Mouse (Mus musculus): ENCODE results near the gene Akr1c13. TPM values are rescaled to one million over a fixed set of nuclear protein-coding genes. Genes with fewer than 3 reads are reported as not detected.
"Not testable (repeated sequence)": the region's sequence is repeated elsewhere in the genome, so short reads cannot be mapped to it uniquely, and the experiment has no call there.

Akr1c13 gene
- polyA plus RNA-seq (2015; fragmentation: Nextera tagmentation; extraction: Ambion mirVana): 6.5 and 9.0 TPM in 2 replicates

DNA sequence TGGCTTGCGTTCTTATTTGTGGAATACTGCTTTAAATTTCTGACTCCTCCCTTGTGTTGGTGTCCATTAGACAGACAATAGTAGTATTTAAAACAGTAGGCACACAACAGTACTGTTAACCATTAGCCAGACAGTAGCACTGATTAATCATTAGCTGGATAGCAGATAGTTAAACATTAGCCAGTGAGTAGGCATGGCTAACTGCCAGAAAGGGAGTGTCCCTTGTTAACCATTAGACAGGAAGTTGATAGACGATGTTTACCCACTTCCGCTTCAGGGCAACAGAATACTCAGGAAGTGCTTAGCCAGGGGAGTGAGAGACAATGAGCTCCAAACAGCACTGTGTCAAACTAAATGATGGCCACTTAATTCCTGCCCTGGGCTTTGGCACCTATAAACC, at the start of gene Akr1c13:
TSS of gene Akr1c13 (plus strand) at position 247 of the 400 bp plus-strand sequence.
- 47% methylated on average over 3 of the region's 3 CpGs for WGBS
- Histone ChIP-seq H3K27ac (replicated peaks) (no peak within 1 kb of the TSS), H3K9ac (no peak within 1 kb of the TSS), H3K9me3 (no peaks in the 10 kb centered on the region), H3K4me3 (no peak within 1 kb of the TSS), H3K4me2 (peak within 1 kb of the TSS; percentile 29), H3K27me3 (no peaks in the 10 kb centered on the region), H3K36me3 (no peaks in the 10 kb centered on the region), H3K4me1 (replicated peaks) (no peaks in the 10 kb centered on the region)
- ATAC-seq (ENCODE audit: low read depth): no peak

DNA sequence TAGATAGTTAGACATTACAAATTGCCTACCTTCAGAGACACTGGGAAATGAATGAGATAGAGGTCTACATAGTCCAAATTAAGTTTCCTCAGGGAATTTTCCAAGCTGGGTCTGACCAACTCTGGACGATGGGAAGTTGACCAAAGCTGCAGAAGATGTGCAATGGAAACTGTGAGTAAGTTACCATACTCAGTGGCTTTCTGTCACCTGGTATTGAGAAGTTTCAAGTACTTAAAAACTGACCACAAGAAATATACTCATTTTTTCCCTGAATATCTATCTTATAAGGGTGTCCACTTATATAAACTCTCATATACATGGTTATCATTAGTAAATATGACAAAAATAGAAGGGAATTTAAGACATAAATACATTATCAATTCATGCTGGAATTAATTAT, 46.7 kb upstream of the Akr1c13 start:
- 79% methylated on average over 1 of the region's 1 CpGs for WGBS

DNA sequence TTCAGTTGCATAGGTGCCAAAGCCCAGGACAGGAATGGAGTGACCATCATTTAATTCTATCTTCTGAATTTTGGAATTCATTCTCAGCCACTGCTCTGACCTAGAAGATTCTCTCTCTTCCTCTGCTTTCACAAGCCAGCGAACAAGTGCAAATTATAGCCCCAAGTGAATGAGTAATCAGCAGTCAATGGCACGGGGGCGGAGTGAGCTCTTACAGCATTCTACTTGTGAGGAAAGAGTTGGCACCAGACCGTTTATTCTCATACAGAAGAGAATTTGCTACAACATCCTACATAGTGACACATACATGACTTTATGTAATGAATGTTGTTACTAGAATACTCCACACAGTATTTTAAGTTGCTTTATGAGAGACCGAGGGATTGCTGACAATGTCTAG, 40.4 kb upstream of the Akr1c13 start, which contains the start of gene Akr1c18:
TSS of gene Akr1c18 (minus strand) at position 137 of the 400 bp plus-strand sequence.
- no peak within 1 kb of the TSS for H3K4me3 ChIP-seq
- H3K9me3 ChIP-seq: no peaks in the 10 kb centered on the region
- no peak within 1 kb of the TSS for H3K4me2 ChIP-seq
- H3K27me3 ChIP-seq: no peaks in the 10 kb centered on the region
- ATAC-seq (ENCODE audit: low read depth): no peak
- no peak within 1 kb of the TSS for H3K27ac ChIP-seq (replicated peaks)
- no peaks in the 10 kb centered on the region for H3K36me3 ChIP-seq
- H3K9ac ChIP-seq: no peak within 1 kb of the TSS
- no peaks in the 10 kb centered on the region for H3K4me1 ChIP-seq (replicated peaks)
- 52% methylated on average over 5 of the region's 5 CpGs for WGBS

More for the DNA sequence above, 46.7 kb upstream of the Akr1c13 start:
- Histone ChIP-seq H3K27me3 (no peaks in the 10 kb centered on the region), H3K4me1 (replicated peaks) (no peaks in the 10 kb centered on the region), H3K4me2 (no peak overlapping the region), H3K27ac (replicated peaks) (no peak overlapping the region), H3K9ac (no peak overlapping the region), H3K9me3 (no peaks in the 10 kb centered on the region), H3K36me3 (no peaks in the 10 kb centered on the region), H3K4me3 (no peak overlapping the region)
- ATAC-seq (ENCODE audit: low read depth): no peak

DNA sequence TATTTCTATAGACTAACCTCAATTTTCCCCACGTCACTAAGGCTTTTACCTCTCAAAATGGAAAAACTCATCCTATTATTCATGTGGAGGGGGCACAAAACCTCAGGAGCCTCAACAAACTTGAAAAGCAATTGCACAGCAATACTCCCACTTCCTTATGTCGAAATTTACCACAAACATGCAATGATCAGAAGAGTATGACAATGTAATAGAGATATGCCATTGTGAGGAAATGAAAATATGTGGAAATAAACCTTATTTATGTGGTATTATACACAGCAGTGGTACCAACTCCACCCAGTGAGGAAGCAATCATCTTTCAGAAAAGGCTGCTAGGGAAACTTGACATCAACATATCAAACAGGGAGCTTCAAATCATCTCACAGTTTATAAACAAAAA, 38.0 kb upstream of the Akr1c13 start:
- Histone ChIP-seq H3K9me3 (no peaks in the 10 kb centered on the region), H3K27me3 (no peaks in the 10 kb centered on the region), H3K4me1 (replicated peaks) (no peaks in the 10 kb centered on the region), H3K36me3 (no peaks in the 10 kb centered on the region), H3K4me2 (no peak overlapping the region), H3K4me3 (no peak overlapping the region), H3K27ac (replicated peaks) (no peak overlapping the region), H3K9ac (no peak overlapping the region)
- ATAC-seq (ENCODE audit: low read depth): no peak
- 74% methylated on average over 2 of the region's 2 CpGs for WGBS

DNA sequence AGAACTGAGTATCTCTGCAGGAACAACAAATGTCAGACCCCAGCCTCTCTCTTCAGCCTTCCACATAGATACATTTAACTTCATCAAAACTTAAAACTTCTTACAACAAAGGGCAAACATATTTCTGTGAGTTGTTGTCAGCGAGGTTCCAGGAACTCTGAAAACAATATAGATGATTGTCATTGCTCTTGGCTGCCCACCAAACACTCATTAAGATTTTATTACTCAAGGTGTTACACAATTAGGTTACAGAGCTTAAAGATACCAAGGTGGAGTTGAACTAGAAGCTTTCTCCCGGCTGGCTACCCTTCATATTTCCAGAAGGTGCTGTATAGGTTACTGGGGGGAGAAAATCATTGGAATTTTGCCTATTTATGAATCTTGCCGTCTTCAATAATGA, 37.4 kb upstream of the Akr1c13 start:
- Histone ChIP-seq H3K36me3 (no peaks in the 10 kb centered on the region), H3K9ac (no peak overlapping the region), H3K27ac (replicated peaks) (no peak overlapping the region), H3K9me3 (no peaks in the 10 kb centered on the region), H3K4me2 (no peak overlapping the region), H3K4me3 (no peak overlapping the region), H3K27me3 (no peaks in the 10 kb centered on the region), H3K4me1 (replicated peaks) (no peaks in the 10 kb centered on the region)
- WGBS: 76% methylated on average over 3 of the region's 3 CpGs
- ATAC-seq (ENCODE audit: low read depth): no peak

DNA sequence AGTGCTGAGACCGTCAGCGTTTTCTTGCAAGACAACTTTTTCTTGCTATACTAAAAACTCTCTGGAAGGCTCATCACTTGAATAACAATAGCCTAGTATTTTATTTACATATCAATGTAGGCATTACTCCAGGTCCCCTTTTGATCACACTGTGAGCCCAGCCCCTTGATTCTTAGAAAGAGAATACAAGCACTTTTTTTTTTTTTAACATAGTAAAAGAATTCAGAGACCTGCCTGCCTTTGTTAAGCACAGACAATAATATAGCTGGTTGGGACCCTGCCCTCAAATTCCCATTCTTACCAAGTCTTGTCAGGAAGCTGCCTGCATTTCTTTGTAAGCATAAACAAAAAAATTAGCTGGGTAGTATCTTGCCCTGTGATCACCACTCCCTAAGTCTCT, 35.7 kb upstream of the Akr1c13 start:
- Histone ChIP-seq H3K4me2 (no peak overlapping the region), H3K27me3 (no peaks in the 10 kb centered on the region), H3K9ac (no peak overlapping the region), H3K9me3 (no peaks in the 10 kb centered on the region), H3K36me3 (no peaks in the 10 kb centered on the region), H3K4me3 (no peak overlapping the region), H3K4me1 (replicated peaks) (no peaks in the 10 kb centered on the region), H3K27ac (replicated peaks) (no peak overlapping the region)
- ATAC-seq (ENCODE audit: low read depth): no peak
- WGBS: 47% methylated on average over 2 of the region's 2 CpGs

DNA sequence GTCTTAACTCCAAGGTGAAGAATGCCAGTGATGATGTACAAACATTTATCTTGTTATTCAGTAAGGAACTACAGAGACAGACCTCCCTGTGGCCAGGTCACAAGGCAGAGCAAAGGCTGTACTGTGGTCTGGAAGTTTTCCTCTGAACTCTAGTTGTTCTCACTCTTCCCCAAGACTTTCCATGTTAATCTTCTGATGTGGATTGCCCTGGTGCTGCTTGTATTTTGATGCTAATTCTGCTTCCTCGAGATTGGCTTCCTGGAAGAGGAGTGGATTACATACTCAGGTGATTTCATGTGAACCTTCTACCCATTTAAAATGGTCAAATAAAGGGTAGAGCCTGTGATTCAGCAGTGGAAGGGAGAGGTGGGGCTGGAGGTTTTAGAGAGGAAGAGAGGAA, 22.9 kb upstream of the Akr1c13 start:
- no peak overlapping the region for H3K27ac ChIP-seq (replicated peaks)
- no peak overlapping the region for H3K9ac ChIP-seq
- no peak overlapping the region for H3K4me3 ChIP-seq
- H3K27me3 ChIP-seq: no peaks in the 10 kb centered on the region
- H3K9me3 ChIP-seq: no peaks in the 10 kb centered on the region
- H3K4me1 ChIP-seq (replicated peaks): no peaks in the 10 kb centered on the region
- H3K36me3 ChIP-seq: no peaks in the 10 kb centered on the region
- WGBS: 30% methylated on average over 1 of the region's 1 CpGs
- H3K4me2 ChIP-seq: no peak overlapping the region
- ATAC-seq (ENCODE audit: low read depth): no peak

DNA sequence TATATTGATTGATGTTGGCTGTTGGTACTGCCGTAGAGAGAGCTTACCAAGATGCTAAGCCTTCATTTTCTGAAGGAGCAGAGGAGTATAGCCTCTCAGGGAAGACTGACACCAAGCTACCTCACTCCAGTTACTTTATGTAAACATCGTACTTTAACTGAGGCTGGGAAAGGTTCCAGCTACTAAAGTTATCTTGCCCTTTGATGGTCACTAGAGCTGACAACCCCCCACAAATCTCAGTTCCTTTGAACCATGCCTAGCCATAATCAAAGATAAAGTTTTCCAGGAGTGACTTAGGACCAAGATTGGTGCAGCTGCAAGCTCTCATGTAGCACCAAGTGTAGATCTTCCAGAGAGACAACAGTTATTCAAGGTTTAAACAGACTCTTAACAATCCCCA, 18.0 kb upstream of the Akr1c13 start:
- Histone ChIP-seq H3K4me1 (replicated peaks) (no peaks in the 10 kb centered on the region), H3K27me3 (no peaks in the 10 kb centered on the region), H3K4me3 (no peak overlapping the region), H3K27ac (replicated peaks) (no peak overlapping the region), H3K9ac (no peak overlapping the region), H3K4me2 (no peak overlapping the region), H3K9me3 (no peaks in the 10 kb centered on the region), H3K36me3 (no peaks in the 10 kb centered on the region)
- WGBS: 84% methylated on average over 2 of the region's 2 CpGs
- ATAC-seq (ENCODE audit: low read depth): no peak

DNA sequence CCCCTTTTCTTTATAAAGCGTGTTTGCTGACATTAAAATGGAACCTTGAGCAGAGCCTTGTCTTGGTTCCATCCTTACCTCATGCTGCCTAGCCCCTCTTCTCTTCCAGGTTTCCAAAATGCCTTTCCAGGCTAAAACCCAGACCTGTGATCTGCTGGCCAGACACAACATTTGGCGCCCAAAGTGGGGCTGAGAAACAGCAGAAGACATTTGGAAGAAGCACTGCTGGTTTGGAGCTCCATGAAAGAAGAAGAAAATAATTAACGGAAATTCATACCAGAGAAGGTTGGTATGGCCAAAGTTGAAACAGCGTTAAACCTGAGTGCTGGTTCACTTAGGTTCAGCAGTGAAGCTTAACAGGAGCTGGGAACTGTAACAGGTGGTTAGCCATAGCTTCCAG, 9.6 kb upstream of the Akr1c13 start:
- not testable (repeated sequence) for H3K4me1 ChIP-seq (replicated peaks); H3K27me3 ChIP-seq; ATAC-seq (ENCODE audit: low read depth); H3K9me3 ChIP-seq; H3K27ac ChIP-seq (replicated peaks); H3K36me3 ChIP-seq; H3K4me3 ChIP-seq; H3K9ac ChIP-seq; H3K4me2 ChIP-seq
- WGBS: 94% methylated on average over 4 of the region's 4 CpGs

DNA sequence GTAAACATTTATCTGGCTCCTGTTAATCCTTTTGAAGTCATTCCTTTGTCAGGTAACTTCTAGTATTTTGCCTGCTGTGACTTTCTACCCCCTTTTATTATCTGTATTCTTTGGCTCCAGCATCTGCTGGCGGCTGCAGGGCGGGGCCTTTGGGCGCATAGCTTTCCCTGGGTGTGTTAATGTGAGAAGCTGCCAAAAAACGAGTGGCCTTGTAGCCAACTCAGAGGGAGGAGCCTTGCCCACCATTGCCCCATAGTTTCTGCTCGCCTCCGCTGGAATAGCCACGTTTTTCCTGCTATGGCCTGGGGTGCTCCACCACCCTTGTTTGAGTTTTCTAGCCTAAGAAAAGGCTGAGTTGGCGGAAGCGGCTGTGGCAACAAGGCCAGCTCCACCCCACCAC, 7.8 kb upstream of the Akr1c13 start:
- 71% methylated on average over 9 of the region's 9 CpGs for WGBS
- Histone ChIP-seq H3K27me3 (no peaks in the 10 kb centered on the region), H3K9me3 (0 out of 2 replicates have a peak, but pooled peaks cover 4% of the 10 kb centered on the region), H3K4me1 (replicated peaks) (no peaks in the 10 kb centered on the region), H3K27ac (replicated peaks) (no peak overlapping the region), H3K4me3 (no peak overlapping the region), H3K36me3 (no peaks in the 10 kb centered on the region), H3K9ac (no peak overlapping the region), H3K4me2 (no peak overlapping the region)
- no peak for ATAC-seq (ENCODE audit: low read depth)

DNA sequence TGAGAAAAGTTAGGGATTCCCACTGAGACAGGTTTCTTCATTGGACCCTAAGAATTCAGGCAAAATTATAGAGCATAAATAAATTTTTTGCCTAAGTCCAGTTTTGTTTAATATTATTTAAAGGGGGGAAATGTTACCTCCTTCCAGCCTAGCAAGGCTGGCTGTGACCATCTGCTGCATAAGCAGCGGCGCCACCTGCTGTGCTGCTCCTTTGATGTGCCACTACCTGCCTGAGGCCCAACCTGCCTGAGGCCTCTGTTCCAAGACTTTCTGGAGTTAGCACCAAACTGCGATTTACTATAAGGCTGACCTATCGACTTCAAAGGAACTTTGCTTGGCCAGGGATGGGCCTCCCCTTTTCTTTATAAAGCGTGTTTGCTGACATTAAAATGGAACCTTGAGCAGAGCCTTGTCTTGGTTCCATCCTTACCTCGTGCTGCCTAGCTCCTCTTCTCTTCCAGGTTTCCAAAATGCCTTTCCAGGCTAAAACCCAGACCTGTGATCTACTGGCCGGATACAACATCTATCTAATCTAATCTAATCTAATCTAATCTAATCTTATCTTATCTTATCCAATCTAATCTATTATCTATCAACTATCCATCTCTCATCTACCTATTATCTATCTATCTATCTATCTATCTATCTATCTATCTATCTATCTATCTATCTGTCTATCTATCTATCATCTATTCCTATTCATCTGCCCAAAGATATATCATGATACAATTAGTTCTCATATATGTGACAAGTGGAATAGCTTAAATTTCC, 4.1 kb upstream of the Akr1c13 start:
- H3K4me1 ChIP-seq (replicated peaks); H3K9ac ChIP-seq; ATAC-seq (ENCODE audit: low read depth); H3K36me3 ChIP-seq; H3K4me3 ChIP-seq; H3K9me3 ChIP-seq; H3K4me2 ChIP-seq; H3K27me3 ChIP-seq; H3K27ac ChIP-seq (replicated peaks): not testable (repeated sequence)
- WGBS: 82% methylated on average over 7 of the region's 7 CpGs

DNA sequence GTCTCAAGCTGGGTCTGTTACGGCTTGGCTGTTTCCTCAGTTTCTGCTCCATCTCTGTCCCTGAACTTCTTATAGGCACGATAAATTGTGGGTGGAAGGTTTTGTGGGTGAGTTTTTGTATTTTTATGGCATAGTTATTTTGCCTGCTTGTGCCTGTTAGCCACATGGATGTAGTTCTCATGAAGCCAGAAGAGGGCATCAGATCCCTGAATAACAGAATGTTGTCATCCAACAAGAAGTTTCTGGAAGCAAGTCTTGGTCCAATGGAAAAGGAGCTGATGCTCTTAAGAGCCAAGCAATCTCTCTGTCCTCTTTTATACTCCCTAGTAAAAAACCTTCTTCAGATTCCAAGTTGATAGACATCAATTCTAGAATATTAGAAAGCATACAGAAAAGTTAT, 2.8 kb upstream of the Akr1c13 start:
- no peak for ATAC-seq (ENCODE audit: low read depth)
- H3K36me3 ChIP-seq: no peaks in the 10 kb centered on the region
- H3K4me1 ChIP-seq (replicated peaks): no peaks in the 10 kb centered on the region
- H3K9ac ChIP-seq: no peak overlapping the region
- no peaks in the 10 kb centered on the region for H3K27me3 ChIP-seq
- no peak overlapping the region for H3K4me3 ChIP-seq
- H3K9me3 ChIP-seq: no peaks in the 10 kb centered on the region
- H3K4me2 ChIP-seq: no peak overlapping the region
- H3K27ac ChIP-seq (replicated peaks): no peak overlapping the region
- 95% methylated on average over 2 of the region's 2 CpGs for WGBS

DNA sequence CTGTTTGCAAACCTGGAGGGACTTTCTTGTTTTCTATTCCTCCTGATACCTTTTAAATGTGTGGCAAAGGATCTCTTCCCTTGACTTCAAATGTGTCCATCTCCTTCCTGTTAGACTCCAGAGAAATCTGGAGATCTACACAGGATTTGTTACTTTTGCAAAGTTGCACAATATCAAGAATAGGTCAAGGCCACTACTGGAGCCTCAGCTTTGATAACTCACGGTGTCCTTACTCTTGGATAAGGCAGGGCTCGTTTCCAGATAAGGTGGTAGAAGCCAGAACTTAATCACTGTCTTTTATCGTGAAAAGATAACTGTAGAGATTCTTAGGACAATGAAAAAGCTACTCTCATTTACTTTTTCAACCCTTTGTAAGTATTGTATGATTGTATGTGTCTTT, 1.6 kb downstream of the Akr1c13 start:
- no peaks in the 10 kb centered on the region for H3K27me3 ChIP-seq
- no peak overlapping the region for H3K4me2 ChIP-seq
- no peaks in the 10 kb centered on the region for H3K4me1 ChIP-seq (replicated peaks)
- no peak overlapping the region for H3K4me3 ChIP-seq
- no peak for ATAC-seq (ENCODE audit: low read depth)
- no peak overlapping the region for H3K27ac ChIP-seq (replicated peaks)
- H3K9ac ChIP-seq: no peak overlapping the region
- no peaks in the 10 kb centered on the region for H3K36me3 ChIP-seq
- H3K9me3 ChIP-seq: no peaks in the 10 kb centered on the region
- 83% methylated on average over 3 of the region's 3 CpGs for WGBS

Data from neural tube, embryonic 13.5 days (tissue).